Mouse (Mus musculus) brain, adult 10 weeks (tissue): ENCODE results near the gene Olfr572. TPM values are rescaled to one million over a fixed set of nuclear protein-coding genes. Genes with fewer than 3 reads are reported as not detected.

ENCODE experiments used
- polyA plus RNA-seq: library from polyadenylated mRNA; stranded (reverse); fragments of 350-450 nt; fragmentation: Illumina TruSeq; extraction: RNeasy Lipid Tissue Mini Kit (QIAGEN cat#74804); gene quantifications from one replicate; pipeline ENCODE4 v1.2.3, GENCODE M21; 2015; ENCODE audit warnings: low read depth, low replicate concordance

Olfr572 gene
- polyA plus RNA-seq: not detected

DNA sequence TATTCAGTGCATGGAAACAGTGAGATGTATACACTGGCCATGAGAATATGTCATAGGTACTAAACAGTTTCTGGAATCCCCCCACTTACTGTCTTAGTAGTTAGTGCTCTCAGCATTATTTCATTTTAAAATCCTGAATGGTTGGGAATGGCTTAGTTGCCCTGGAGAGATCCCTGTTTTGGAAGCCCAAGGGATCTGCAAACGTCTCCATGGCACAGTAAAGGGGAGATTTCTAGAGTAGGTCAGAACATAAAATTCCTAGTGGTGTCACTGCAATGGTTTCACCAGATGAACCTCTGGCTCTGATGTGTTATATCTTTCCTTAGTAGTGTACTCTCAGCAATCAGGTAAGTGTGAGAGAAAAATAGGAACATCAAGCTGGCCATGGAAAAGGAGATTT lies at the start of gene Olfr572:
Gene Olfr572 (plus strand): TSS at position 301 of the 400 bp plus-strand sequence.

DNA sequence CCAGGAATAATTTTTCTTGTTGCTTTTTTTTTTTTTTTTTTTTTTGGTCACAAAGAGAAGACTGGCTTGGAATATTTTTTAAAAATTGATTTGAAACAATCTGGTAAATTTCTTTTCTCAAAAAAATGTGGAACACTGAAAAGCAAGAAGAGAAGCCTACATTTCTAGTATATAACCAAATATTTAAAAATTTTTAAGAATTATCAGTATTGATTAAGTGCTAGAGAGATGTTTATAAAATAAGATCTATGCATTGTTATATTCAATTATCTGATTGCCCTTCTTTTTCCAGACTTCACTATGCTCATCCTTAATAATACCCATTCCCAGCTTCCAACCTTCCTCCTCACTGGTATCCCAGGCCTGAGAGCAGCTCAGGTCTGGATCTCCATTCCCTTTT lies 47.4 kb upstream of the Olfr572 start, which contains the start of gene Olfr568:
Gene Olfr568 (plus strand): TSS at position 301 of the 400 bp plus-strand sequence.

DNA sequence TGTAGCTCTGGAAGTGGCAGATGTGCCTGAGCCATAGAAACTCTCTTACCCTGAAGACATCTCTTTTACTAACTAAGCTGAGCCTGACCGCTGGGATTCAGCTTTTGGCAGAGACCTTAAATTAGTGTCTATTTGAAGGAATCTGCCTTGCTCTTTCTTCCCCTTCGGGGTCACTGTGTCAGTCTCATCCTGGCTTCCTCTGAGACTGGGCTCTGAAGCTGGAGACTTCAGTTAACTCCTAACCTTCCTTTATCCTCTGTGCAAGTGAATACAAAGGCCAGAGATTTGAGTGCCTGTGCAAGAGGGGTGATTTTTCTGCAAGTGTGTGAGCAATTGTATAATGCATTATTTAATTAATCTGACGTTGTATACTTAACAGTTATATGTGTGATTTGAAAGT lies 33.4 kb upstream of the Olfr572 start, which contains the start of gene Olfr569:
Gene Olfr569 (minus strand): TSS at position 101 of the 400 bp plus-strand sequence.

DNA sequence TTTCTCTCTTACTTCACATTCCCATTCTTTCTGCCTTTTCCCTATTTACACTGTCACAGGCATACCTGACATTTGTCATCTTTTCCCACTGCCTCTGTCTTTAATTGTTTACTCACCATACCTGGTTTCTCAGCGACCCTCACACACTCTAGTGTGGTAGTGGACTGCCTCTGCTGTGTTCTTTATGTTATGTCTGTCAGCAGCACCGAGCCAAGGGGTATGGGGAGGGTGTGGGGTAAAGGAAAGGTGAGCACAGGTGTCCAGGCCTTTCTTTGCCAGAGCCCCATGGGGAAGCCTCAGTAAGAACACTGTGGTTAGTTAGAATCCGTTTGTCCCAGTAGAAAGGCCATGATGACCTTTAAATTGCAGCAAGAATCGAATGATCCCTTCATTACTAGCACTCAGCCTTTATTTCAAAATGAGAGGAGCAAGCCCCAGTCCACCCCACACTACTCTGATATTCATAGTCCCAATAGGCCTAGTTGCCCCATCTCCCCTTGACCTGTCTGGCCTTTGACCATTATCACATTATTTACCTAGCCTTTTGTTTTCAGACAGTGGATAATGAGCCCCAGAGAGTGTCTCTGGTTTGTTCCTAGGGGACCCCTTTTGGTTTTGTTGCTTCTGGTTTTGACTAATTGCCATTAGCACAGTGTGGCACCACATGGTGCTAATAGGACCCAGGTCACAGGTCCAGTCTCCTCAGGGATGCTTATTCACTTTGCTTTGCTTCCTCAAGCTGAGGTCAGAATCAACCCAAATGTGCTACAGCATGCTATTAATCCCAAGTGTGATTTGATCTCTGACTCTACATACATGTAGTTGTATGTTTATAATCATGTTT lies 7.0 kb upstream of the Olfr572 start, which contains the start of gene Olfr571:
Gene Olfr571 (minus strand): TSS at position 505 of the 844 bp plus-strand sequence.

DNA sequence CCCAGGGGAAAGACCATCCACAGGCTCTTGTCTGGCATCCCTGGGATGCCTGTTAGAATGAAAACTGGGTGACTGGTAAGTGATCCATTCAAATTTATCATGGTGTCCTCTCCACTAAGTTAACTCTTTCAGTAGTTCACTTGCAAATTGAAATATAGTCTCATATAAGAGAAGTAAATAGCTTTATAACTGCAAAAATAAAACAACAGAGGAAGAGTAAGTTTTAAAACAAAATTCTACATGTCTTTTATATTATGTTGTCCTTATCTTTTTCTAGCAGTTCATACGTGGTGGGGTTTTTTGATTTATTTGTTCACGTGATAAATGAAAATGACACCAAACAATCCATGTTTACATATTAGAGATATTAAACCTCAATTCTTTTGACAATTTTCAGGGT lies 18.3 kb downstream of the Olfr572 start, which contains the start of gene Olfr573-ps1:
Gene Olfr573-ps1 (minus strand): TSS at position 101 of the 400 bp plus-strand sequence.

DNA sequence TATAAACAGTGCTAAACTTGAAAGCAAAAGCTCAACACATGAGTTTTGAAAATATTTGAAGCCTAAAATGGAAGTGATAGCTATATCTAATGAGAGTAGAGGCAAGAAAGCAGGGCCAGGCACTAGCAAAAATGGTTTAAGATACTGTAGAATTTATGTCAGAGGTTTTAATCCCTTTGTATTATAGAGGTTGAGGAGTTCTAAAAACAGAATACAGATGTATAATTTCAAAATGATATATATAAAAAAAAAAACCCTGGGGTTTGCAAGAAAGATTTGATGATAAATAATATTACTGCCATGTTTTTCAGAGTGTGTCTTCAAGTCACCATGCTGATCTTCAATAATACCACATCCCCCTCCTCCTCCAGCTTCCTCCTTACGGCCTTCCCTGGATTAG lies 24.0 kb downstream of the Olfr572 start, which contains the start of gene Olfr574:
Gene Olfr574 (plus strand): TSS at position 301 of the 400 bp plus-strand sequence.

DNA sequence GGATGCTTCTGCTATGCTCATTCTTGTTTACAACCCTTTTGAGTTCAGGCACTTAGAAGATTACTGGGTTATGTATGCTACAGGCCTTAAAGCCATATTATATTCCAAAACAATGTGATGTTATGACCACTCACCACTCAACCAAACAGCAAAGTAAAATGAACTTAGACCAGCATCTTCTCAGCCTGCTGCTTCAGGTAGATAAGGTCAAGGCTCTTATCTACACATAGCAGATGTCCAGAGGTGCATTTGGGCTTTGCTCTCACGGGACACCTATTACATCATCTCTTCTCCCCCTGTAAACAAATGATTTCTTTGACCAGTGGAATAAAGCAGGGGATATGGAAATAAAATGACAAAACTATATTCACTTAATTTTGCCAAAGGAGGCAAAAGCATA lies 34.4 kb downstream of the Olfr572 start, which contains the start of gene Olfr575:
Gene Olfr575 (minus strand): TSS at position 183 of the 400 bp plus-strand sequence.

DNA sequence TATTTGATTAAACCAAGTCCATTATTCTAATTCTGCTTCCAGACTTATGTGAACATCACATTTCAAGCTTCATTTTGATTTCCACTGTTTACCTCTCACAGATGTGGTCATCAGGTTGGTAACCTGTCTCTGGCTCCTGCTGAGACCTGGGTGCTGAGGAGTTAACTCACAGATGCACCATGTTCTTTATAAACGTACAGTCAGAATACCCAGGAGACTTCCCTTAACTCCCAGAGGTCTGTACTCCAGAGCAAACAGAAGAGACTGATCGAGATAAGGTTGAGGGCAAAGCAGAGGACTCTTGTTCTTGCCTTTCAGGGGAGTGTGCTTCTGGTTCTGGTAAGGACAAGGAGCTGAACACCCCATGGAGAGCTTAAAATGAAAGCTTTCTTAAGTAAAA lies 38.2 kb downstream of the Olfr572 start, which contains the start of gene Olfr576:
Gene Olfr576 (plus strand): TSS at position 301 of the 400 bp plus-strand sequence.

DNA sequence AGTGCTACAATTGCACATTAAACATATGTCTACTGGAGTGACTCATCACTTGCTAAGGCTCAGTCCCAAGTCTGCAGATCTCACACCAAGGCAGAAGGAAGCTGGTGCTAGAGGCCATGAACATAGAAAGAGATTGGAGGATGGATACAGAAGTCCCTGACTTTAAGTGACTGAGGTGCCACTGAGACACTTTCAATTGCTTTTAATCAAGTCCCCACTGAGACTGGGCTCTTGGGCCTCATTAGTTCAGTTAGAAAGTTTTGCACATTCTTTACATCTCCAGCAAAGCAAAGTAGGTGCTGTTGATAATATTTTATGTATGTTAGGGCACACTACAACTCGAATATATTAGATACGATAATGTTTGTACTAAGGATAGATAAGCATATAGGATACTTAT lies 51.6 kb downstream of the Olfr572 start, which contains the start of gene Olfr577:
Gene Olfr577 (minus strand): TSS at position 101 of the 400 bp plus-strand sequence.

Other genes with a start within 250 kb of the Olfr572 start
- 6.1 TPM for gene Trim68, start 237.1 kb upstream of the Olfr572 start, polyA plus RNA-seq
- gene Olfr557, start 228.5 kb upstream of the Olfr572 start, polyA plus RNA-seq: not detected
- 1.0 TPM for gene Olfr558, start 222.2 kb upstream of the Olfr572 start, polyA plus RNA-seq
- not detected for gene Olfr33, start 205.3 kb upstream of the Olfr572 start, polyA plus RNA-seq
- gene Olfr559, start 196.9 kb upstream of the Olfr572 start, polyA plus RNA-seq: not detected
- gene Olfr560, start 165.0 kb upstream of the Olfr572 start, polyA plus RNA-seq: 0.33 TPM
- gene Olfr78, start 164.9 kb upstream of the Olfr572 start, polyA plus RNA-seq: 1.1 TPM
- gene Olfr561, start 153.2 kb upstream of the Olfr572 start, polyA plus RNA-seq: not detected
- not detected for gene Olfr564, start 120.9 kb upstream of the Olfr572 start, polyA plus RNA-seq
- not detected for gene Olfr566, start 65.6 kb upstream of the Olfr572 start, polyA plus RNA-seq
- gene Olfr568, start 47.3 kb upstream of the Olfr572 start, polyA plus RNA-seq: not detected
- gene Olfr569, start 33.5 kb upstream of the Olfr572 start, polyA plus RNA-seq: not detected
- gene Olfr570, start 29.8 kb upstream of the Olfr572 start, polyA plus RNA-seq: not detected
- gene Olfr571, start 6.9 kb upstream of the Olfr572 start, polyA plus RNA-seq: not detected
- not detected for gene Olfr573-ps1, start 18.2 kb downstream of the Olfr572 start, polyA plus RNA-seq
- gene Olfr574, start 24.1 kb downstream of the Olfr572 start, polyA plus RNA-seq: not detected
- not detected for gene Olfr575, start 34.4 kb downstream of the Olfr572 start, polyA plus RNA-seq
- gene Olfr576, start 38.3 kb downstream of the Olfr572 start, polyA plus RNA-seq: not detected
- gene Olfr577, start 51.5 kb downstream of the Olfr572 start, polyA plus RNA-seq: not detected
- not detected for gene Olfr578, start 64.9 kb downstream of the Olfr572 start, polyA plus RNA-seq
- not detected for gene Olfr582, start 113.6 kb downstream of the Olfr572 start, polyA plus RNA-seq
- gene Olfr583, start 126.9 kb downstream of the Olfr572 start, polyA plus RNA-seq: not detected
- gene Olfr584, start 157.5 kb downstream of the Olfr572 start, polyA plus RNA-seq: not detected
- not detected for gene Olfr585, start 173.3 kb downstream of the Olfr572 start, polyA plus RNA-seq
- gene Olfr586, start 201.2 kb downstream of the Olfr572 start, polyA plus RNA-seq: not detected
- gene Olfr588-ps1, start 216.5 kb downstream of the Olfr572 start, polyA plus RNA-seq: not detected
- not detected for gene Olfr589, start 231.9 kb downstream of the Olfr572 start, polyA plus RNA-seq